Mouse (Mus musculus) embryonic facial prominence, embryonic 10.5 days (tissue): ENCODE measurements around the gene Adamts18. TPM values are rescaled to one million over a fixed set of nuclear protein-coding genes. Genes with fewer than 3 reads are reported as not detected.

Experiments used
- DNase-seq: peaks from one replicate; pipeline ENCODE4 v3.0.0-alpha.2; 2017; ENCODE audit warnings: low spot score
- H3K27ac ChIP-seq: fragments of 300-500 bp; sonication (generic); replicated peaks from 2 replicates; pipeline ENCODE4 v1.5.1; 2016; ENCODE audit warnings: mild to moderate bottlenecking
- H3K27me3 ChIP-seq: fragments of 300-500 bp; sonication (generic); replicated peaks from 2 replicates; pipeline ENCODE4 v1.6.1; 2016; ENCODE audit warnings: low read depth, mild to moderate bottlenecking; ENCODE audit not compliant: poor library complexity, severe bottlenecking
- H3K36me3 ChIP-seq: fragments of 300-500 bp; sonication (generic); replicated peaks from 2 replicates; pipeline ENCODE4 v1.6.1; 2016; ENCODE audit warnings: mild to moderate bottlenecking, moderate library complexity
- H3K4me1 ChIP-seq: fragments of 300-500 bp; sonication (generic); 2 replicates; pipeline ENCODE4 v1.6.1; 2016
- H3K4me3 ChIP-seq: fragments of 300-500 bp; sonication (generic); 2 replicates; pipeline ENCODE4 v1.5.1; 2016; ENCODE audit warnings: mild to moderate bottlenecking, moderate library complexity
- H3K9me3 ChIP-seq: fragments of 300-500 bp; sonication (generic); 2 replicates; pipeline ENCODE4 v1.6.1; 2016; ENCODE audit warnings: mild to moderate bottlenecking
- WGBS: fragments of 180-500 bp; shearing (Covaris S2); methylation state at CpG from one replicate; pipeline ENCODE4 v1.1.7; 2016; 5-methylcytosine and 5-hydroxymethylcytosine counted together
- polyA plus RNA-seq: library from polyadenylated mRNA; unstranded; fragments of >200 nt; fragmentation: Nextera tagmentation; extraction: Ambion mirVana; gene quantifications from 2 replicates; pipeline ENCODE4 v1.2.1, GENCODE M21; 2016

Adamts18 gene
- polyA plus RNA-seq, 1 experiment from 2014 or later = 4.6 TPM

GRCm38 (mm10) chr8:113666714-113667432 lies 181.7 kb downstream of the Adamts18 start:
- Histone ChIP-seq H3K27me3 (no peaks in the 10 kb centered on the region), H3K4me3 (no peak overlapping the region), H3K4me1 (peaks cover 21% of the 10 kb centered on the region), H3K36me3 (no peaks in the 10 kb centered on the region), H3K27ac (no peak overlapping the region), H3K9me3 (no peaks in the 10 kb centered on the region)
- 54% methylated on average over 16 of the region's 16 CpGs for WGBS
- no peak for DNase-seq

GRCm38 (mm10) chr8:113665951-113666350 lies 182.6 kb downstream of the Adamts18 start:
- H3K9me3 ChIP-seq = no peaks in the 10 kb centered on the region
- 70% methylated on average over 8 of the region's 8 CpGs for WGBS
- no peak overlapping the region for H3K27ac ChIP-seq
- no peak for DNase-seq
- no peak overlapping the region for H3K4me3 ChIP-seq
- peaks cover 21% of the 10 kb centered on the region for H3K4me1 ChIP-seq
- no peaks in the 10 kb centered on the region for H3K36me3 ChIP-seq
- H3K27me3 ChIP-seq = no peaks in the 10 kb centered on the region

- no peaks in the 10 kb centered on the region for H3K36me3 ChIP-seq
- H3K27me3 ChIP-seq = no peaks in the 10 kb centered on the region
- DNase-seq = no peak
- no peak overlapping the region for H3K4me3 ChIP-seq
- no peak overlapping the region for H3K27ac ChIP-seq
- H3K9me3 ChIP-seq = no peaks in the 10 kb centered on the region
- H3K4me1 ChIP-seq = peaks cover 21% of the 10 kb centered on the region
- WGBS = 69% methylated on average over 4 of the region's 4 CpGs
Measured at GRCm38 (mm10) chr8:113665036-113665435, 183.5 kb downstream of the Adamts18 start.

GRCm38 (mm10) chr8:113664544-113664943 lies 184.0 kb downstream of the Adamts18 start:
- Histone ChIP-seq H3K27me3 (no peaks in the 10 kb centered on the region), H3K4me1 (peaks cover 19% of the 10 kb centered on the region), H3K36me3 (no peaks in the 10 kb centered on the region), H3K27ac (no peak overlapping the region), H3K9me3 (no peaks in the 10 kb centered on the region), H3K4me3 (no peak overlapping the region)
- 13% methylated on average over 2 of the region's 2 CpGs for WGBS
- peak; percentile 83 for DNase-seq

GRCm38 (mm10) chr8:113660128-113660527 lies 188.4 kb downstream of the Adamts18 start:
- H3K4me3 ChIP-seq = no peak overlapping the region
- no peaks in the 10 kb centered on the region; the same call in 1 of the 2 replicates for H3K4me1 ChIP-seq
- no peak overlapping the region for H3K27ac ChIP-seq
- 89% methylated on average over 1 of the region's 1 CpGs for WGBS
- no peaks in the 10 kb centered on the region for H3K27me3 ChIP-seq
- H3K9me3 ChIP-seq = no peaks in the 10 kb centered on the region
- no peak for DNase-seq
- H3K36me3 ChIP-seq = no peaks in the 10 kb centered on the region

- DNase-seq = no peak
- WGBS = 82% methylated on average over 11 of the region's 11 CpGs
- H3K4me3 ChIP-seq = no peak overlapping the region
Measured at GRCm38 (mm10) chr8:113656681-113657298, 191.7 kb downstream of the Adamts18 start.

GRCm38 (mm10) chr8:113656154-113656553 lies 192.4 kb downstream of the Adamts18 start:
- Histone ChIP-seq H3K36me3 (no peaks in the 10 kb centered on the region), H3K9me3 (no peaks in the 10 kb centered on the region), H3K4me3 (no peak overlapping the region), H3K27ac (no peak overlapping the region), H3K27me3 (no peaks in the 10 kb centered on the region), H3K4me1 (no peaks in the 10 kb centered on the region)
- WGBS = 95% methylated on average over 5 of the region's 5 CpGs
- DNase-seq = no peak

More at GRCm38 (mm10) chr8:113656681-113657298, 191.7 kb downstream of the Adamts18 start:
- Histone ChIP-seq H3K27me3 (no peaks in the 10 kb centered on the region), H3K27ac (no peak overlapping the region), H3K4me1 (no peaks in the 10 kb centered on the region), H3K36me3 (no peaks in the 10 kb centered on the region), H3K9me3 (no peaks in the 10 kb centered on the region)

GRCm38 (mm10) chr8:113653151-113653550 lies 195.4 kb downstream of the Adamts18 start:
- H3K27ac ChIP-seq = no peak overlapping the region
- H3K4me3 ChIP-seq = no peak overlapping the region
- no peak for DNase-seq
- WGBS = 57% methylated on average over 4 of the region's 4 CpGs
- no peaks in the 10 kb centered on the region for H3K36me3 ChIP-seq
- no peaks in the 10 kb centered on the region for H3K4me1 ChIP-seq
- no peaks in the 10 kb centered on the region for H3K27me3 ChIP-seq
- no peaks in the 10 kb centered on the region for H3K9me3 ChIP-seq

- Histone ChIP-seq H3K4me3 (no peak overlapping the region), H3K4me1 (no peaks in the 10 kb centered on the region), H3K27me3 (no peaks in the 10 kb centered on the region), H3K27ac (no peak overlapping the region), H3K9me3 (no peaks in the 10 kb centered on the region), H3K36me3 (no peaks in the 10 kb centered on the region)
- 88% methylated on average over 12 of the region's 12 CpGs for WGBS
- DNase-seq = no peak
Measured at GRCm38 (mm10) chr8:113652450-113652849, 196.1 kb downstream of the Adamts18 start.

Other genes with a start within 250 kb of the Adamts18 start
- 7.7 and 9.4 TPM in 2 replicates for gene Mon1b, start 213.2 kb downstream of the Adamts18 start, polyA plus RNA-seq
- gene Syce1l, start 205.5 kb downstream of the Adamts18 start, polyA plus RNA-seq = not detected in 2 replicates